Mouse (Mus musculus) forebrain, embryonic 12.5 days (tissue): ENCODE data around the gene Kcnn1. TPM values are rescaled to one million over a fixed set of nuclear protein-coding genes. Genes with fewer than 3 reads are reported as not detected.
"Not testable (repeated sequence)": the region's sequence is repeated elsewhere in the genome, so short reads cannot be mapped to it uniquely, and the experiment has no call there.

Experiments
- ATAC-seq: fragments of 200-750 bp; cut with Nextera tagmentation; 2 replicates; pipeline ENCODE4 v1.8.0; 2017; ENCODE audit warnings: moderate TSS enrichment; ENCODE audit not compliant: low FRiP score
- H3K27ac ChIP-seq: fragments of 300-500 bp; sonication (generic); 2 replicates; pipeline ENCODE4 v1.5.1; 2016; ENCODE audit warnings: mild to moderate bottlenecking
- H3K27me3 ChIP-seq: fragments of 300-500 bp; sonication (generic); 2 replicates; pipeline ENCODE4 v1.6.1; 2016; ENCODE audit warnings: mild to moderate bottlenecking
- H3K36me3 ChIP-seq: fragments of 300-500 bp; sonication (generic); replicated peaks from 2 replicates; pipeline ENCODE4 v1.6.1; 2016; ENCODE audit warnings: mild to moderate bottlenecking
- H3K4me1 ChIP-seq: fragments of 300-500 bp; sonication (generic); 2 replicates; pipeline ENCODE4 v1.6.1; 2016
- H3K4me2 ChIP-seq: fragments of 300-500 bp; sonication (generic); 2 replicates; pipeline ENCODE4 v1.6.1; 2016; ENCODE audit warnings: mild to moderate bottlenecking, moderate library complexity
- H3K4me3 ChIP-seq: fragments of 300-500 bp; sonication (generic); replicated peaks from 2 replicates; pipeline ENCODE4 v1.5.1; 2016; ENCODE audit warnings: mild to moderate bottlenecking
- H3K9ac ChIP-seq: fragments of 300-500 bp; sonication (generic); 2 replicates; pipeline ENCODE4 v1.6.1; 2016; ENCODE audit warnings: mild to moderate bottlenecking
- H3K9me3 ChIP-seq: fragments of 300-500 bp; sonication (generic); 2 replicates; pipeline ENCODE4 v1.6.1; 2016
- WGBS: fragments of 180-500 bp; shearing (Covaris S2); methylation state at CpG from one replicate; pipeline ENCODE4 v1.1.7; 2016; 5-methylcytosine and 5-hydroxymethylcytosine counted together
- polyA plus RNA-seq: library from polyadenylated mRNA; unstranded; fragments of >200 nt; fragmentation: Nextera tagmentation; extraction: Ambion mirVana; gene quantifications from 2 replicates; pipeline ENCODE4 v1.2.1, GENCODE M21; 2016

Kcnn1 gene
- polyA plus RNA-seq, 1 experiment from 2014 or later: 14.4 TPM

- Histone ChIP-seq H3K4me3 (peak overlapping the region; percentile 83), H3K27me3 (peaks cover 33% of the 10 kb centered on the region), H3K9me3 (no peaks in the 10 kb centered on the region), H3K27ac (peak overlapping the region; percentile 48), H3K9ac (peak overlapping the region; percentile 70), H3K4me1 (peaks cover 16% of the 10 kb centered on the region), H3K4me2 (peak overlapping the region; percentile 65), H3K36me3 (peaks cover 31% of the 10 kb centered on the region)
- ATAC-seq: peak; percentile 62
- WGBS: under 1% methylated on average over 20 of the region's 20 CpGs
These were observed 34.8 kb upstream of the Kcnn1 start for GRCm38 (mm10) chr8:70897681-70898413.

- H3K27ac ChIP-seq: peak within 1 kb of the TSS; percentile 64
- ATAC-seq: peak; percentile 98
- peak within 1 kb of the TSS; percentile 89 for H3K9ac ChIP-seq
- H3K36me3 ChIP-seq: peaks cover 32% of the 10 kb centered on the region
- H3K4me2 ChIP-seq: peak within 1 kb of the TSS; percentile 93
- H3K27me3 ChIP-seq: peaks cover 33% of the 10 kb centered on the region
- H3K9me3 ChIP-seq: no peaks in the 10 kb centered on the region
- under 1% methylated on average over 57 of the region's 60 CpGs for WGBS
- peaks cover 23% of the 10 kb centered on the region for H3K4me1 ChIP-seq
- H3K4me3 ChIP-seq: peak within 1 kb of the TSS; percentile 83
These were observed 34.1 kb upstream of the Kcnn1 start, which contains the start of gene Rpl18a for GRCm38 (mm10) chr8:70897021-70897680. Gene Rpl18a (minus strand): TSS chr8:70897412.

GRCm38 (mm10) chr8:70896316-70897020, 33.4 kb upstream of the Kcnn1 start:
- Histone ChIP-seq H3K4me3 (peak overlapping the region; percentile 83), H3K9me3 (no peaks in the 10 kb centered on the region), H3K27ac (no peak overlapping the region), H3K4me1 (peaks cover 28% of the 10 kb centered on the region), H3K27me3 (peaks cover 36% of the 10 kb centered on the region), H3K9ac (peak overlapping the region; percentile 89), H3K36me3 (peaks cover 32% of the 10 kb centered on the region), H3K4me2 (peak overlapping the region; percentile 93)
- ATAC-seq: no peak
- 7% methylated on average over 25 of the region's 25 CpGs for WGBS

GRCm38 (mm10) chr8:70895571-70896259, 32.7 kb upstream of the Kcnn1 start:
- H3K9ac ChIP-seq: peak overlapping the region; percentile 89
- peak overlapping the region; percentile 93 for H3K4me2 ChIP-seq
- peaks cover 28% of the 10 kb centered on the region for H3K4me1 ChIP-seq
- not testable (repeated sequence) for ATAC-seq, H3K27ac ChIP-seq, H3K9me3 ChIP-seq
- peaks cover 32% of the 10 kb centered on the region for H3K36me3 ChIP-seq
- WGBS: 83% methylated on average over 24 of the region's 24 CpGs
- H3K4me3 ChIP-seq: peak overlapping the region; percentile 83
- H3K27me3 ChIP-seq: peaks cover 44% of the 10 kb centered on the region

GRCm38 (mm10) chr8:70894771-70895545, 31.9 kb upstream of the Kcnn1 start:
- Histone ChIP-seq H3K9me3 (no peaks in the 10 kb centered on the region), H3K27ac (no peak overlapping the region), H3K4me1 (peaks cover 28% of the 10 kb centered on the region), H3K9ac (no peak overlapping the region), H3K4me2 (no peak overlapping the region), H3K36me3 (peaks cover 32% of the 10 kb centered on the region), H3K4me3 (no peak overlapping the region; the same call in 1 of the 2 replicates), H3K27me3 (peaks cover 51% of the 10 kb centered on the region)
- 90% methylated on average over 8 of the region's 8 CpGs for WGBS
- no peak for ATAC-seq

GRCm38 (mm10) chr8:70894385-70894720, 31.3 kb upstream of the Kcnn1 start:
- Histone ChIP-seq H3K9ac (no peak overlapping the region), H3K4me2 (no peak overlapping the region), H3K4me1 (peaks cover 28% of the 10 kb centered on the region), H3K27ac (no peak overlapping the region), H3K27me3 (peaks cover 57% of the 10 kb centered on the region), H3K9me3 (no peaks in the 10 kb centered on the region), H3K4me3 (no peak overlapping the region), H3K36me3 (peaks cover 32% of the 10 kb centered on the region)
- no peak for ATAC-seq
- WGBS: 55% methylated on average over 2 of the region's 2 CpGs

GRCm38 (mm10) chr8:70893656-70894384, 30.8 kb upstream of the Kcnn1 start:
- no peak overlapping the region for H3K4me3 ChIP-seq
- H3K27ac ChIP-seq: no peak overlapping the region
- H3K9ac ChIP-seq: no peak overlapping the region
- peaks cover 32% of the 10 kb centered on the region for H3K36me3 ChIP-seq
- no peaks in the 10 kb centered on the region for H3K9me3 ChIP-seq
- no peak overlapping the region for H3K4me2 ChIP-seq
- peak; percentile 25 for ATAC-seq
- 29% methylated on average over 12 of the region's 12 CpGs for WGBS
- peaks cover 60% of the 10 kb centered on the region for H3K27me3 ChIP-seq
- H3K4me1 ChIP-seq: peaks cover 28% of the 10 kb centered on the region

GRCm38 (mm10) chr8:70892896-70893655, 30.0 kb upstream of the Kcnn1 start:
- H3K9ac ChIP-seq: peak overlapping the region; percentile 42; the same call in 1 of the 2 replicates
- no peak for ATAC-seq
- 23% methylated on average over 20 of the region's 20 CpGs for WGBS

GRCm38 (mm10) chr8:70892022-70892895, 29.2 kb upstream of the Kcnn1 start, which contains the start of gene Slc5a5:
Gene Slc5a5 (minus strand): TSS chr8:70892757.
- peak within 1 kb of the TSS; percentile 42 for H3K9ac ChIP-seq
- H3K4me3 ChIP-seq: peak within 1 kb of the TSS; percentile 31
- H3K36me3 ChIP-seq: peaks cover 32% of the 10 kb centered on the region
- no peak for ATAC-seq
- H3K27ac ChIP-seq: no peak within 1 kb of the TSS
- H3K27me3 ChIP-seq: peaks cover 62% of the 10 kb centered on the region
- H3K4me2 ChIP-seq: peak within 1 kb of the TSS; percentile 43
- WGBS: 3% methylated on average over 80 of the region's 80 CpGs
- H3K9me3 ChIP-seq: no peaks in the 10 kb centered on the region
- H3K4me1 ChIP-seq: peaks cover 28% of the 10 kb centered on the region

More at GRCm38 (mm10) chr8:70892896-70893655, 30.0 kb upstream of the Kcnn1 start:
- peaks cover 62% of the 10 kb centered on the region for H3K27me3 ChIP-seq
- H3K4me2 ChIP-seq: peak overlapping the region; percentile 43; the same call in 1 of the 2 replicates
- peak overlapping the region; percentile 31 for H3K4me3 ChIP-seq
- peaks cover 23% of the 10 kb centered on the region for H3K4me1 ChIP-seq
- H3K27ac ChIP-seq: no peak overlapping the region
- no peaks in the 10 kb centered on the region for H3K9me3 ChIP-seq
- peaks cover 32% of the 10 kb centered on the region for H3K36me3 ChIP-seq

- no peak overlapping the region for H3K9ac ChIP-seq
- H3K4me3 ChIP-seq: no peak overlapping the region
- H3K36me3 ChIP-seq: peaks cover 32% of the 10 kb centered on the region
- H3K27ac ChIP-seq: no peak overlapping the region
- H3K4me1 ChIP-seq: peaks cover 26% of the 10 kb centered on the region
- 3% methylated on average over 21 of the region's 21 CpGs for WGBS
- H3K4me2 ChIP-seq: no peak overlapping the region
- H3K27me3 ChIP-seq: peaks cover 66% of the 10 kb centered on the region
- H3K9me3 ChIP-seq: no peaks in the 10 kb centered on the region
- ATAC-seq: no peak
These were observed 28.3 kb upstream of the Kcnn1 start for GRCm38 (mm10) chr8:70891356-70891755.
